Comparison of ENCODE assay signal across 8 mouse cellular contexts in genomic region chr2:38688791-38689520, GRCm38 (mm10). TPM values are rescaled to one million over a fixed set of nuclear protein-coding genes. Genes with fewer than 3 reads are reported as not detected.
DNase-seq lines count a peak whose midpoint lies in the region; ATAC-seq lines count a peak whose summit lies in the region.

No protein-coding gene starts in this region.

- H3K4me3 ChIP-seq in forebrain, embryonic 14.5 days (ENCODE audit: low read depth, low read length): peak overlapping the region; percentile 26
- peak overlapping the region; percentile 30 for H3K4me3 ChIP-seq in kidney, embryonic 14.5 days (ENCODE audit: low read length)
- peak overlapping the region; percentile 26 for H3K4me3 ChIP-seq in liver, embryonic 16.5 days (ENCODE audit: low read depth, low read length)

- H3K4me2 ChIP-seq in forebrain, embryonic 14.5 days (ENCODE audit: low read length): peak overlapping the region; percentile 56
- H3K4me2 ChIP-seq in kidney, embryonic 14.5 days (replicated peaks; ENCODE audit: low read depth, low read length): peak overlapping the region; percentile 55
- peak overlapping the region; percentile 44 for H3K4me2 ChIP-seq in liver, embryonic 16.5 days (ENCODE audit: low read depth, low read length)

- no peaks in the 10 kb centered on the region for H3K9me3 ChIP-seq in forebrain, embryonic 14.5 days (replicated peaks; ENCODE audit: control insufficient read depth, low read length)
- no peaks in the 10 kb centered on the region for H3K9me3 ChIP-seq in kidney, embryonic 14.5 days (ENCODE audit: control insufficient read depth, low read length)
- no peaks in the 10 kb centered on the region for H3K9me3 ChIP-seq in liver, embryonic 16.5 days (replicated peaks; ENCODE audit: control insufficient read depth, low read length)

- WGBS in forebrain, embryonic 14.5 days: 2% methylated on average over 21 of the region's 29 CpGs
- 5% methylated on average over 27 of the region's 29 CpGs for WGBS in kidney, embryonic 14.5 days
- 5% methylated on average over 29 of the region's 29 CpGs for WGBS in liver, embryonic 16.5 days (ENCODE audit: insufficient replicate concordance)

- H3K27ac ChIP-seq in forebrain, embryonic 14.5 days (ENCODE audit: low read depth, low read length): peak overlapping the region; percentile 63
- no peak overlapping the region for H3K27ac ChIP-seq in kidney, embryonic 14.5 days (ENCODE audit: low read depth, low read length)
- no peak overlapping the region for H3K27ac ChIP-seq in liver, embryonic 16.5 days (ENCODE audit: low read length)

- peaks cover 13% of the 10 kb centered on the region for H3K4me1 ChIP-seq in forebrain, embryonic 14.5 days (ENCODE audit: control insufficient read depth, insufficient read depth, low read length)
- peaks cover 7% of the 10 kb centered on the region; the same call in 1 of the 2 replicates for H3K4me1 ChIP-seq in kidney, embryonic 14.5 days (ENCODE audit: control insufficient read depth, insufficient read depth, low read length)
- H3K4me1 ChIP-seq in liver, embryonic 16.5 days (ENCODE audit: control insufficient read depth, low read depth, low read length): no peaks in the 10 kb centered on the region

- peak; percentile 6 for DNase-seq in kidney, adult 9 months
- DNase-seq in kidney, adult 11 months: no peak
- DNase-seq in c-Kit-positive CD71-negative TER-119-negative erythroid progenitor cells, embryonic 14.5 days (ENCODE audit: low read depth): peak; percentile 32
- peak; percentile 84 for DNase-seq in forebrain, embryonic 14.5 days (ENCODE audit: low spot score)
- peak; percentile 64 to 69 for DNase-seq in right cerebral cortex, postnatal 10 days (ENCODE audit: low spot score in 2 of 2)
- DNase-seq in urinary bladder, postnatal 36 days (ENCODE audit: low spot score in 2 of 2): no peak

- H3K9ac ChIP-seq in forebrain, embryonic 14.5 days (ENCODE audit: low read length): peak overlapping the region; percentile 51
- H3K9ac ChIP-seq in kidney, embryonic 14.5 days (ENCODE audit: low read depth, low read length): peak overlapping the region; percentile 37; the same call in 1 of the 2 replicates
- no peak overlapping the region for H3K9ac ChIP-seq in liver, embryonic 16.5 days (ENCODE audit: low read depth, low read length)

- no peaks in the 10 kb centered on the region for H3K36me3 ChIP-seq in forebrain, embryonic 14.5 days (ENCODE audit: control insufficient read depth, insufficient read depth, low read length)
- no peaks in the 10 kb centered on the region for H3K36me3 ChIP-seq in kidney, embryonic 14.5 days (ENCODE audit: control insufficient read depth, insufficient read depth, low read length)
- H3K36me3 ChIP-seq in liver, embryonic 16.5 days (ENCODE audit: control insufficient read depth, insufficient read depth): no peaks in the 10 kb centered on the region

- H3K27me3 ChIP-seq in forebrain, embryonic 14.5 days (replicated peaks; ENCODE audit: control insufficient read depth, insufficient read depth, low read length): peaks cover 13% of the 10 kb centered on the region; the same call in 1 of the 2 replicates
- H3K27me3 ChIP-seq in kidney, embryonic 14.5 days (ENCODE audit: control insufficient read depth, insufficient read depth, low read length): 0 out of 2 replicates have a peak, but pooled peaks cover 6% of the 10 kb centered on the region
- H3K27me3 ChIP-seq in liver, embryonic 16.5 days (ENCODE audit: control insufficient read depth, insufficient read depth, low read depth, low read length): peaks cover 4% of the 10 kb centered on the region; the same call in 1 of the 2 replicates

- ATAC-seq in forebrain, embryonic 14.5 days: peak; percentile 90
- peak; percentile 67 for ATAC-seq in kidney, embryonic 14.5 days (ENCODE audit: low FRiP score, low TSS enrichment)
- no peak for ATAC-seq in liver, embryonic 16.5 days (ENCODE audit: low read depth)

RNA-seq across cellular contexts. Expression of gene Nr5a1, which starts 25.4 kb away (rescaled TPM):
- polyA plus RNA-seq in forebrain, embryonic 14.5 days (2014; fragmentation: Nextera tagmentation; extraction: Ambion mirVana): 1.3 and 1.4 TPM in 2 replicates
- polyA plus RNA-seq in kidney, embryonic 14.5 days (2014; fragmentation: Nextera tagmentation; extraction: Ambion mirVana): 0.13 and 0.23 TPM in 2 replicates
- 0.11 and 0.22 TPM in 2 replicates for polyA plus RNA-seq in liver, embryonic 16.5 days (2015; fragmentation: Nextera tagmentation; extraction: Ambion mirVana)

RNA-seq across cellular contexts. Expression of gene Psmb7, which starts 45.1 kb away (rescaled TPM):
- 328 and 382 TPM in 2 replicates for polyA plus RNA-seq in forebrain, embryonic 14.5 days (2014; fragmentation: Nextera tagmentation; extraction: Ambion mirVana)
- 287 and 379 TPM in 2 replicates for polyA plus RNA-seq in kidney, embryonic 14.5 days (2014; fragmentation: Nextera tagmentation; extraction: Ambion mirVana)
- polyA plus RNA-seq in liver, embryonic 16.5 days (2015; fragmentation: Nextera tagmentation; extraction: Ambion mirVana): 141 and 145 TPM in 2 replicates

Comparison
In these comparisons a context has a peak if more than half of its experiments do, and no peak if none do; other contexts are left out.
1. DNase-seq: peak in kidney, adult 9 months (single experiment), c-Kit-positive CD71-negative TER-119-negative erythroid progenitor cells, embryonic 14.5 days (single experiment), forebrain, embryonic 14.5 days (single experiment) and right cerebral cortex, postnatal 10 days (2 of 2); none in kidney, adult 11 months (single experiment) and urinary bladder, postnatal 36 days (0 of 2).
2. Peak in every context shown above with its lines, with median percentiles within 50 percentile points of each other: H3K4me2 ChIP-seq and H3K4me3 ChIP-seq.